Mouse (Mus musculus) CD4-positive, CD25-positive, alpha-beta regulatory T cell (primary cell): ENCODE results near the gene Prkaa1. TPM values are rescaled to one million over a fixed set of nuclear protein-coding genes. Genes with fewer than 3 reads are reported as not detected.

Experiments used
- polyA plus RNA-seq: library from polyadenylated mRNA; unstranded; fragments of 100-300 nt; shearing (Covaris generic); gene quantifications from one replicate; pipeline ENCODE4 v1.2.1, GENCODE M21; 2017

The Prkaa1 gene
- polyA plus RNA-seq: 31.6 TPM

DNA sequence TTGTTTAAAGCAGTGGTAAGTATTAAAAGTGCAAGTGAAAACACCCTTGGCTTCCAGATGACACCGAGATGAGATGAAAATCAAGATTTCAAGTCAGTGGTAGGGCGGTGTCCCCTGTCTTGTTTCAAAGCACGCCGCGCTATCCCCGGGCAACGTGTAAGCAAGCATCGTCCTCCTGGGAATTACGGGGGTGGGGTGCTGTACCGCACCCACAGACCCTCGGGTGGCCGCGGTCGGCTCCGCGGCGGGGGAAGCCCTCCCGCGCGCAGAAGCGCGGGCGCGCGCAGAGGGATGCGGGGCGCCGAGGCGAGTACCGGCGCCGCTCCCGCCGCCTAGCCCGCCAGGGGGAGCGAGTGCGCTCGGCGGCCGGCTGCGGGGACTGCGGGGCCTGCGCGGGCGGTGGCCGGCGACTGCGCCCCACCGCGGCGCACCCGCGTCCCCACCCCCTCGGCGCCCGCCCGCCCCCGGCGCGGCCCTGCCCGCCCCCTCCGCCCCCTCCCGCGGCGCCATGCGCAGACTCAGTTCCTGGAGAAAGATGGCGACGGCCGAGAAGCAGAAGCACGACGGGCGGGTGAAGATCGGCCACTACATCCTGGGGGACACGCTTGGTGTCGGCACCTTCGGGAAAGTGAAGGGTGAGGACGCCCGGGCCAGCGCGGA, at the start of gene Prkaa1:
Gene Prkaa1, plus strand, starts transcription at position 501 of the 660 bp plus-strand sequence.

DNA sequence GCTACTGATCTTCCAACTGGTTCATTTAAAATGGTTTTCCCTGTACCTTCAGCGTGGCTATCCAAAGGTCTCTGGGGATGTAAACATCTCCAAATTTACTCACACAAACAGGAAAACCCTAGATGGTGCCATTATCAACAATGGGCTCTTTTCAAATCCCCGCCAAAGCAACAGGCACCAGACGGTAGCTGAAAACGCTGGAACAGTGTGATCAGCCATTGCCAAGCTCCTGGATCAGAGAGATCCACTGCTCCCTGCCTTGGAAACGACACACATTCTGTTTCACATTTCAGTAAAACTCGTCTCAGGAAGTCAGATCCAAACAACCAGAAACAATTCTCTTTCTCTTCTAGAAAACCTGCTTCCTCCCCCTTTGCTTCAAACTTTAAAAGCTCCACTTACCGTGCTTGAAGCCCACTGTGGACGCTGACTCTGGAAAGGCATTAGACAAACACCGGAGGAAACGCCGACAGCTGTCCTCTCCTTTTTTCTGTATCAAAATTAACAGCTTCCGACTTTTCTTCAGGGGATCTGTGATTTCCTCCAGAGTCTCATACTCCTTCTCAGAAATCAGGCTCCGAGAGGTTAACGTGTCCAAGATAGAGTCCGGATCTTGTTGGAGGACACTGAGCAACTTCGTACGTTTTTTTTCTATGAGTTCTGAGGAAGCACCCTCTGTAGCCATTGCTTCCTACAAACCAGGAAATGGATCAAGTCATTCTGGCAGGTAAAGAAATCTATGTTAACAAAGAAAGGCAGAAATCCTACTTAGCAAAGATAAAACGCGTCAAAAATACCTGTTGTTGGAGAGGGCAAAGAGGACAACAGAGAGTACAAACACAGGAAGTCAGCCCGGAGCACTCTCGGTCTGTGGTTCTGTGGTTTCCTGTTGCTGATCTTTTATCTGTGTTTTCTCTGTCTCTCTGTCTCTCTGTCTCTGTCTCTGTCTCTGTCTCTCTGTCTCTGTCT, 35.7 kb upstream of the Prkaa1 start, which contains the start of gene Card6:
Gene Card6, minus strand, starts transcription at position 854 of the 969 bp plus-strand sequence.

GRCm38 (mm10) chr15:5116270-5117030, 27.2 kb upstream of the Prkaa1 start, which contains the start of gene Rpl37:
TSS of gene Rpl37 (plus strand) at chr15:5116645.

DNA sequence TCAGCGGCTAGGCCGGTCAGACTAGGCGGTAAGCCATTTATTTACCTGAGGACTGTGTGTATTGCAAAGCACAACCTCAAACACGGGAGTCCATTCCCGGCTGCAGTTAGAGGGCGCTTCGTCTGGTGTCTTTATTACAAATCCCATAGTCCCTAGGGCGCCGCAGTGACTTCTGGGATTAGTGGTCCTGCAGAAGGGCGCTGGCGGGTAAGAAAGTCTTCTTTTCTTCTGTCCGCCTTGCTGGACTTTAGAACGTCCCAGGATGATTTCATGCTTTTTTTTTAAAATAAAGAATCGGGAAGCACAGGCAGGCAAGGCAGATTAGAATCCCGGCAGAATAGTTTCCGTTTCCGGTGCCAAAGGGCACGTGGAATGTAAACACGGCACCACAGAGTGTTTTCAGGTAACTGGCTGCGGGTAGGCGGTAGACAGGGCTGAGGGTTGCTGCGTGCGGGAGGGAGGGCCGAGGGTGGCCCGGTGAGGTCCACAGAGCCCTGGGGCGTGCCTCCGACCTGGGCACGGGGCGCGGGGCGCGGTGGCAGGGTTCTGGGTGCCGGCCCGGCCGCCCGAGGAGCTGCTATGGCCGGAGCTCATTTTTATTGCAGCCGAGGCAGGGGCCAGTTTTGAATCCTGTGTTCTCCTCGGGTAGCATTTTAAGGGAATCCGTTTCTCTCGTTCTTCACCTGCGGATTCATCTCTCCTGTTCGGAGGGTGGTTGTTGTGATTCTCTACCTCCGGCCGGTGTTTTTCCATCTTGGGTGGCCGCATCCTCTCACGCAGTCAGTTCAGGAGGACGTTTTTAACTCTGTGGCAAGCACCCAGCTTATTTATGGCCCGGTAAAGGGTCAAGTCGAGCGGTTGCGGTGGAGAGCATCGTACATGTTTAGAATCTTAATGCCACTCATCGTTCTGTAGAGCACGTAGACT, 42.0 kb downstream of the Prkaa1 start, which contains the start of gene Ttc33:
Gene Ttc33, plus strand, starts transcription at position 160 of the 927 bp plus-strand sequence.

Other genes with a start within 250 kb of the Prkaa1 start
- not detected for gene Mroh2b, start 245.1 kb upstream of the Prkaa1 start, polyA plus RNA-seq
- gene C7, start 80.1 kb upstream of the Prkaa1 start, polyA plus RNA-seq: not detected
- 47.6 TPM for gene Card6, start 35.3 kb upstream of the Prkaa1 start, polyA plus RNA-seq
- gene Rpl37, start 27.2 kb upstream of the Prkaa1 start, polyA plus RNA-seq: 913 TPM
- gene Ttc33, start 41.7 kb downstream of the Prkaa1 start, polyA plus RNA-seq: 45.4 TPM
- 103 TPM for gene Ptger4, start 100.3 kb downstream of the Prkaa1 start, polyA plus RNA-seq